Mouse (Mus musculus) thymus, postnatal 10 days (tissue): ENCODE data around the gene Erbb3.
A peak's percentile ranks its signal among the peaks of the same experiment; 100 is the strongest.

ENCODE experiments used
- DNase-seq, 2 experiments: peaks; one replicate each; pipeline ENCODE4 v3.0.0; 2021; ENCODE audit warnings: low spot score in 2 of 2

Erbb3 gene

GRCm38 (mm10) chr10:128526366-128527356 lies 62.8 kb downstream of the Erbb3 start:
- DNase-seq, result no peak

DNA sequence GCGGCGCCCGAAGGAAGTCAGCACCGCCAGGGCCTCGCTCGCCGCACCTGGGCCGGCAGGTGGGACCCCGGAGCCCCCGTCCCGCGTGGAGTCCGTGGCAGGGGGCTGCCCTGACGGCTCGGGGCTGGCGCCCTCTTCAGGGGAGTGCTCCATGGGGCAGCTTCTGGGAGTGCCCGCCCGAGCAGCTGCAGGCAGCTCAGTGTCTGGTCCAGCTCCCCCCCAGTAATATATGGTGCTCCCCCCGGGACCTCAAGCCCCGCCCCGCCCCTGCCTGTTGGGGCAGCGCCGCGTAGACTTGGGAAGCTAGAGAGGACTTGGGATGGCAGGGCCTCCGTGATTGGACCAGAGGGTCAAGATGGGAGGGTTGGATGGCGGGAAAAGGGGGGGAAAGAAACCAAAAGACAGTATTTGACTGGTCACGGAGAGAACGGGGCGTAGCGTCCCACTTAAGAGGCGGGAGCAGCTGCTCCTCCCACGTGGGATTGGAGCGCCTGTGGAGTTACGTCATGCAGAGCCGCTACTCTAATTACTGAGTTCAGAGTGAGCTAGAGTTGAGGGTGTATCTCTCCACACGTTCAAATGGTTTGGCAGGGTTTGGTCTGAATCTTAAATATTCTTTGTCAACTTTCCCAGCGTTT lies 63.7 kb downstream of the Erbb3 start, which contains the start of gene Esyt1:
Gene Esyt1 (minus strand): TSS at position 201 of the 638 bp plus-strand sequence.
- DNase-seq, result peak; percentile 80 to 89

- DNase-seq, result peak; percentile 56 to 66
These were observed 64.5 kb downstream of the Erbb3 start for GRCm38 (mm10) chr10:128524732-128525662.

- no peak for DNase-seq
These were observed 65.2 kb downstream of the Erbb3 start for GRCm38 (mm10) chr10:128524111-128524731.

- DNase-seq, result no peak
These were observed 67.1 kb downstream of the Erbb3 start for GRCm38 (mm10) chr10:128522351-128522750.

DNA sequence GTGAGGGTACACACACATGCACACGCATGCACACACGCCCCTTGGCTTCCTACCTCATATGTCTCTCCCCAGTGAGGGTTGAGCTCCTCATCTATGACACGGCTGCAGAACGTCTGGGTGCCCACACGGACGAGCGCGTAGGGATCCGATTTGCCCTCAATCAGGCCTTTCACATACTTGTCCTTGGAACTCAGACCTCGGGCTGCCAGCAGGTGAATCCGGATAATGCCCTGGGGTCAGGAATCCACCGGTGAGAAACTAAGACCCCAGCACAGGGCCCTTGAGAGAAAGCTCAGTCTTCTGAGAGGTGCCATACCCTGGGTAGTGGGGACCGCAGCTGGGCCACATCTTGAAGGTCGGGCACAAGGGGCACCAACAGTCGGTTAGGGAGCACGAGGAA lies 68.9 kb downstream of the Erbb3 start:
- DNase-seq, result no peak

DNA sequence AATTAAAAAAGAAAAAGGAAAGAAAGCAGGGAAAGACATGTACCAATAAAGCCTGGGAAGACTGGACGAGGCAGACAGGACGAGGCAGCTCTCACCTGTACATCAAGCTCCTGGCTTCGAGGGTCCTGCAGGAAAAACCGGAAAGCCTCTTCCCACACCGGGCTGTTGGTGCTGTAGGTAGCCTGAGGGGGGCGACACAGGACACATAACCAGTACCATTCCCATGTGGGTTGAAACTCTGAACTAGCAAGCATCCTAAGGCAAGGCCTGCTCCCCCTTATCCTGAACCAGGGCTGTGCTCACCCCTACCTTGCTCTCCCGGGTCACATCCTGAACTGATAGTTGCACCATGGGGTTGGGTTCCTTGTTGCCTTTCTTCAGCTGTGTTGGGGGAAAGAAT lies 70.6 kb downstream of the Erbb3 start:
- peak in 1 of 2 experiments; percentile 47 for DNase-seq
